Mouse (Mus musculus): ENCODE measurements at regions not wholly inside any gene's neighbourhood (a gene's known extent, or its start where the extent isn't known, plus 50 kb on each side); places are given as distances from the start of the nearest gene placed in this dataset.

GRCm38 (mm10) chr13:53543291-53543690 is 70.4 kb upstream of the Msx2 start:
- no peak for DNase-seq (ENCODE audit: low spot score)
- 54% methylated on average over 5 of the region's 5 CpGs for WGBS
- no peak overlapping the region for H3K27ac ChIP-seq (ENCODE audit: low read depth)
- no peak overlapping the region for H3K9ac ChIP-seq (ENCODE audit: low read length)
- ATAC-seq (replicated peaks; ENCODE audit: low FRiP score, low TSS enrichment, low read depth) = no peak
- H3K4me1 ChIP-seq (replicated peaks; ENCODE audit: control insufficient read depth, insufficient read depth, low read length) = peaks cover 3% of the 10 kb centered on the region; the same call in 1 of the 2 replicates
- H3K4me3 ChIP-seq (ENCODE audit: low read depth, low read length) = no peak overlapping the region
- no peaks in the 10 kb centered on the region for H3K27me3 ChIP-seq (replicated peaks; ENCODE audit: control insufficient read depth, insufficient read depth, low read length)
- no peaks in the 10 kb centered on the region for H3K9me3 ChIP-seq (ENCODE audit: control insufficient read depth, low read length)
- no peaks in the 10 kb centered on the region for H3K36me3 ChIP-seq (ENCODE audit: control insufficient read depth, insufficient read depth, low read length)
- H3K4me2 ChIP-seq (ENCODE audit: low read length) = no peak overlapping the region

- Histone ChIP-seq H3K36me3 (ENCODE audit: control insufficient read depth, insufficient read depth, low read length) (no peaks in the 10 kb centered on the region), H3K4me2 (ENCODE audit: low read length) (no peak overlapping the region), H3K27me3 (replicated peaks; ENCODE audit: control insufficient read depth, insufficient read depth, low read length) (no peaks in the 10 kb centered on the region), H3K9me3 (ENCODE audit: control insufficient read depth, low read length) (no peaks in the 10 kb centered on the region), H3K9ac (ENCODE audit: low read length) (no peak overlapping the region), H3K4me1 (replicated peaks; ENCODE audit: control insufficient read depth, insufficient read depth, low read length) (no peaks in the 10 kb centered on the region), H3K27ac (ENCODE audit: low read depth) (no peak overlapping the region), H3K4me3 (ENCODE audit: low read depth, low read length) (no peak overlapping the region)
- ATAC-seq (replicated peaks; ENCODE audit: low FRiP score, low TSS enrichment, low read depth) (no peak), DNase-seq (ENCODE audit: low spot score) (no peak)
- 87% methylated on average over 5 of the region's 5 CpGs for WGBS
Measured at GRCm38 (mm10) chr13:53539797-53540196, 66.9 kb upstream of the Msx2 start.

GRCm38 (mm10) chr13:53537937-53538336 is 65.1 kb upstream of the Msx2 start:
- H3K9ac ChIP-seq (ENCODE audit: low read length) = no peak overlapping the region
- DNase-seq (ENCODE audit: low spot score) = no peak
- 92% methylated on average over 6 of the region's 6 CpGs for WGBS
- H3K4me2 ChIP-seq (ENCODE audit: low read length) = no peak overlapping the region
- H3K4me3 ChIP-seq (ENCODE audit: low read depth, low read length) = no peak overlapping the region
- H3K9me3 ChIP-seq (ENCODE audit: control insufficient read depth, low read length) = no peaks in the 10 kb centered on the region
- no peaks in the 10 kb centered on the region for H3K27me3 ChIP-seq (replicated peaks; ENCODE audit: control insufficient read depth, insufficient read depth, low read length)
- no peaks in the 10 kb centered on the region for H3K4me1 ChIP-seq (replicated peaks; ENCODE audit: control insufficient read depth, insufficient read depth, low read length)
- no peaks in the 10 kb centered on the region for H3K36me3 ChIP-seq (ENCODE audit: control insufficient read depth, insufficient read depth, low read length)
- no peak for ATAC-seq (replicated peaks; ENCODE audit: low FRiP score, low TSS enrichment, low read depth)
- H3K27ac ChIP-seq (ENCODE audit: low read depth) = no peak overlapping the region

- WGBS = 82% methylated on average over 10 of the region's 10 CpGs
- Histone ChIP-seq H3K27me3 (replicated peaks; ENCODE audit: control insufficient read depth, insufficient read depth, low read length) (no peaks in the 10 kb centered on the region), H3K36me3 (ENCODE audit: control insufficient read depth, insufficient read depth, low read length) (no peaks in the 10 kb centered on the region)
Measured at GRCm38 (mm10) chr13:53535781-53536425, 63.0 kb upstream of the Msx2 start.

GRCm38 (mm10) chr13:53533738-53534137 is 60.9 kb upstream of the Msx2 start:
- no peak for ATAC-seq (replicated peaks; ENCODE audit: low FRiP score, low TSS enrichment, low read depth)
- Histone ChIP-seq H3K9ac (ENCODE audit: low read length) (no peak overlapping the region), H3K27me3 (replicated peaks; ENCODE audit: control insufficient read depth, insufficient read depth, low read length) (no peaks in the 10 kb centered on the region), H3K27ac (ENCODE audit: low read depth) (no peak overlapping the region), H3K4me3 (ENCODE audit: low read depth, low read length) (no peak overlapping the region), H3K36me3 (ENCODE audit: control insufficient read depth, insufficient read depth, low read length) (no peaks in the 10 kb centered on the region), H3K4me2 (ENCODE audit: low read length) (no peak overlapping the region), H3K9me3 (ENCODE audit: control insufficient read depth, low read length) (no peaks in the 10 kb centered on the region), H3K4me1 (replicated peaks; ENCODE audit: control insufficient read depth, insufficient read depth, low read length) (no peaks in the 10 kb centered on the region)
- no peak for DNase-seq (ENCODE audit: low spot score)
- WGBS = 44% methylated on average over 8 of the region's 8 CpGs

More at GRCm38 (mm10) chr13:53535781-53536425, 63.0 kb upstream of the Msx2 start:
- DNase-seq (ENCODE audit: low spot score) (no peak), ATAC-seq (replicated peaks; ENCODE audit: low FRiP score, low TSS enrichment, low read depth) (no peak)
- Histone ChIP-seq H3K4me3 (ENCODE audit: low read depth, low read length) (no peak overlapping the region), H3K9ac (ENCODE audit: low read length) (no peak overlapping the region), H3K4me1 (replicated peaks; ENCODE audit: control insufficient read depth, insufficient read depth, low read length) (no peaks in the 10 kb centered on the region), H3K4me2 (ENCODE audit: low read length) (no peak overlapping the region), H3K27ac (ENCODE audit: low read depth) (no peak overlapping the region), H3K9me3 (ENCODE audit: control insufficient read depth, low read length) (no peaks in the 10 kb centered on the region)

GRCm38 (mm10) chr13:53526880-53527279 is 54.0 kb upstream of the Msx2 start:
- H3K4me2 ChIP-seq (ENCODE audit: low read length) = no peak overlapping the region
- H3K9ac ChIP-seq (ENCODE audit: low read length) = no peak overlapping the region
- ATAC-seq (replicated peaks; ENCODE audit: low FRiP score, low TSS enrichment, low read depth) = no peak
- no peak overlapping the region for H3K27ac ChIP-seq (ENCODE audit: low read depth)
- no peaks in the 10 kb centered on the region for H3K27me3 ChIP-seq (replicated peaks; ENCODE audit: control insufficient read depth, insufficient read depth, low read length)
- H3K4me1 ChIP-seq (replicated peaks; ENCODE audit: control insufficient read depth, insufficient read depth, low read length) = no peaks in the 10 kb centered on the region
- no peaks in the 10 kb centered on the region for H3K9me3 ChIP-seq (ENCODE audit: control insufficient read depth, low read length)
- no peak overlapping the region for H3K4me3 ChIP-seq (ENCODE audit: low read depth, low read length)
- 84% methylated on average over 9 of the region's 9 CpGs for WGBS
- no peak for DNase-seq (ENCODE audit: low spot score)
- no peaks in the 10 kb centered on the region for H3K36me3 ChIP-seq (ENCODE audit: control insufficient read depth, insufficient read depth, low read length)

- no peaks in the 10 kb centered on the region for H3K4me1 ChIP-seq (replicated peaks; ENCODE audit: control insufficient read depth, insufficient read depth, low read length)
- no peaks in the 10 kb centered on the region for H3K27me3 ChIP-seq (replicated peaks; ENCODE audit: control insufficient read depth, insufficient read depth, low read length)
- ATAC-seq (replicated peaks; ENCODE audit: low FRiP score, low TSS enrichment, low read depth) (no peak), DNase-seq (ENCODE audit: low spot score) (no peak)
- H3K36me3 ChIP-seq (ENCODE audit: control insufficient read depth, insufficient read depth, low read length) = no peaks in the 10 kb centered on the region
- 24% methylated on average over 5 of the region's 5 CpGs for WGBS
- H3K27ac ChIP-seq (ENCODE audit: low read depth) = no peak overlapping the region
- no peak overlapping the region for H3K9ac ChIP-seq (ENCODE audit: low read length)
- H3K9me3 ChIP-seq (ENCODE audit: control insufficient read depth, low read length) = no peaks in the 10 kb centered on the region
- H3K4me3 ChIP-seq (ENCODE audit: low read depth, low read length) = no peak overlapping the region
- no peak overlapping the region for H3K4me2 ChIP-seq (ENCODE audit: low read length)
Measured at GRCm38 (mm10) chr13:53522807-53523206, 49.9 kb upstream of the Msx2 start.
